Mouse (Mus musculus) gastrocnemius, adult 18-20 months (tissue): ENCODE measurements around the gene Ddx19b. TPM values are rescaled to one million over a fixed set of nuclear protein-coding genes. Genes with fewer than 3 reads are reported as not detected.
"Not testable (repeated sequence)": the region's sequence is repeated elsewhere in the genome, so short reads cannot be mapped to it uniquely, and the experiment has no call there.

Experiments
- DNase-seq: peaks from one replicate; pipeline ENCODE4 v3.0.0; 2021; ENCODE audit warnings: low spot score
- long read RNA-seq, 2 experiments: library from polyadenylated mRNA; stranded (forward); transcript quantifications; one replicate each; pipeline ENCODE4 v2.0.0; 2021
- total RNA-seq, 2 experiments: library from RNA; stranded (reverse); gene quantifications; 2 replicates each; pipeline ENCODE4 v1.2.3; 2021

The Ddx19b gene
- 10 to 100 TPM; 10.8 to 11.7 TPM for total RNA-seq
- long read RNA-seq, experiment 1, full-length matches to known transcripts: 3 of 9 reads
- long read RNA-seq, experiment 1, partial matches to known transcripts: 1 of 9 reads
- long read RNA-seq, experiment 1, other reads (novel, unspliced or antisense): 5 of 9 reads
- long read RNA-seq, experiment 2, full-length matches to known transcripts: 7 of 13 reads
- long read RNA-seq, experiment 2, partial matches to known transcripts: 0 of 13 reads
- long read RNA-seq, experiment 2, other reads (novel, unspliced or antisense): 6 of 13 reads

DNA sequence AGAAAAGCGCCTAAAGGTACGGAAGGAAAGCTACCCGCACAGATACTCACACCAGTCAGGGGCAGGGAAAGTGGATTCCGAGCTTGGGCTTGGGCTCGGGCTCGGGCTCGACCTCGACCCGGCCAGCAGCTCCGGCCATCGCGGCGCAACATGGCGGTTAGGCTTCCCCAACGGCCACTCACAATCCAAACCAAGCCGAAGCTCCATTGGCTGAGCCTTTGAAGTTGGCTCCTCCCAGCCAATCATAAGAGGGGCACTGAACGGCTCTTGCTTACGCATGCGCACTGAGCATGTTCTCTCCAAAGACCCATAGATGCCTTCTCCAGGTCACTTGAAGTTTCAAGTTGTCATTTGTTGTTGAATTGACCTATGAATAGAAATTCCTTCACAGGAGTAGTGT lies at the start of gene Ddx19b:
Gene Ddx19b, minus strand, starts transcription at position 180 of the 400 bp plus-strand sequence.
- no peak for DNase-seq

GRCm38 (mm10) chr8:111079861-111080271 lies 48.3 kb upstream of the Ddx19b start:
- peak; percentile 51 for DNase-seq

DNA sequence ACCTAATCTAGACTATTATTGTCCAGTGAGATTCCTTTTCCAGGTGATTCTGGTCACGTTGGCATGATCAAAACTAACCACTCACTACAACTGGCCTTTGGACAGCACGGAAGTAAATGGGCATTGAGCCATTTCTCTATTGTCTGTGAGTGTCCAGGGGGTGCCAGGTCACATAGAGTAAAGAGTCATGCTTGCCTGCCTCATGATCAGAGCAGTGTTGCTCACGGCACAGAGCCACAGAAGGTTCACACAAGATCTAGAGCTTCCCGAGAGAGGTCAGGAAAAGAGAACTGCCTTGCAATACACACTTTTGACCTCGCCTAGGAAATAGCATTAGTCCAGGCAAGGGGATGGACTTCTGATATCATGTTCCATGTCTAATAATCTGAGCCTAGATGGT lies 47.9 kb upstream of the Ddx19b start:
- no peak for DNase-seq

GRCm38 (mm10) chr8:111075926-111076325 lies 44.4 kb upstream of the Ddx19b start:
- no peak for DNase-seq

DNA sequence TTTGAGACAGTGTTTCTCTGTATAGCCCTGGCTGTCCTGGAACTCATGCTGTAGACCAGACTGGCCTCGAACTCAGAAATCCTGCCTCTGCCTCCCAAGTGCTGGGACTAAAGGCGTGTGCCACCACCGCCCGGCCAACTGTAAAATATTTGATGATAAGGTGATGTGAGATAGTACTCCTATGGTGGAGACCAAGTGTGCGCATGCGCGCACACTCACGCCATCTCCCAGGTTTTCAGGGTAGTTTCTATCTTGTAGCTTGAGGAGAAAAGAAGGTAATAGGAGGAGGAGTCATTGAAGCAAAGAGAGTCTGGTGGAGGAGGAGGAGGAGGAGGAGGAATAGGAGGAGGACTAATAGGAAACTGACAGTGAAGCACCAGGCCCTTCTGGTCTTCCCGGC lies 37.1 kb upstream of the Ddx19b start:
- not testable (repeated sequence) for DNase-seq

GRCm38 (mm10) chr8:111067439-111067838 lies 35.9 kb upstream of the Ddx19b start:
- no peak for DNase-seq

- DNase-seq: no peak
These were observed 34.8 kb upstream of the Ddx19b start for GRCm38 (mm10) chr8:111066308-111066707.

GRCm38 (mm10) chr8:111062893-111063292 lies 31.3 kb upstream of the Ddx19b start:
- DNase-seq: no peak

DNA sequence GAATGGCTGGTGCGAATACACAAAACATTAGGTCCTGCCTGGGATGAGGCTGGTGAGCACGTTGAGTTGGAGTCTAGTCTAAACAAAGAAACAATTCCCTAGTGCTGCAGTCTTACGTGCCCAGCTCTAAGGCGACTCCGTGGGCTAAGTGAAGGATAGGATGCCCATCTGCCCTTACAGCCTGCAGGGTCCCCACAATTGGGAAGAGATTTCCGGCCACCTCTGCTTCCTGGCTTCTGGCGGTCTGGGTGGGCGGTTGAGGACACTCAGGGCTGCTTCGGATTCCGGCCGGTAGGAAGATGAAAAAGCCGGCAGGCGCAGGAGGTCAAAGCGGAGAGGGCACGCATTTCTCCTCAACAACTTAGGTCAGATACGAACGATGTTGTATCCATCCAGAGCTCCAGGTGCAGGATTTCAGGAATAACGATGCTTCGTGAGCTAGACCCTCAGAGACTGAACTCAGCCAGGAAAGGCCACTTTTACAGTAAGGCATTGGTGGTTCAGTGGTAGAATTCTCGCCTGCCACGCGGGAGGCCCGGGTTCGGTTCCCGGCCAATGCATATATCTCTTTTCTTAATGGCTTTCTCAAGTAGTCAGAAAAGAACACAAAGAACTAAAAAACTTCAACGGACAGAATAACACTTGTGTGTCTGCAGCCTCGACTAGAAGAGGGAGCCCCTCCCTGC lies 30.7 kb upstream of the Ddx19b start:
- DNase-seq: peak; percentile 86

GRCm38 (mm10) chr8:111061688-111062071 lies 30.1 kb upstream of the Ddx19b start:
- no peak for DNase-seq

DNA sequence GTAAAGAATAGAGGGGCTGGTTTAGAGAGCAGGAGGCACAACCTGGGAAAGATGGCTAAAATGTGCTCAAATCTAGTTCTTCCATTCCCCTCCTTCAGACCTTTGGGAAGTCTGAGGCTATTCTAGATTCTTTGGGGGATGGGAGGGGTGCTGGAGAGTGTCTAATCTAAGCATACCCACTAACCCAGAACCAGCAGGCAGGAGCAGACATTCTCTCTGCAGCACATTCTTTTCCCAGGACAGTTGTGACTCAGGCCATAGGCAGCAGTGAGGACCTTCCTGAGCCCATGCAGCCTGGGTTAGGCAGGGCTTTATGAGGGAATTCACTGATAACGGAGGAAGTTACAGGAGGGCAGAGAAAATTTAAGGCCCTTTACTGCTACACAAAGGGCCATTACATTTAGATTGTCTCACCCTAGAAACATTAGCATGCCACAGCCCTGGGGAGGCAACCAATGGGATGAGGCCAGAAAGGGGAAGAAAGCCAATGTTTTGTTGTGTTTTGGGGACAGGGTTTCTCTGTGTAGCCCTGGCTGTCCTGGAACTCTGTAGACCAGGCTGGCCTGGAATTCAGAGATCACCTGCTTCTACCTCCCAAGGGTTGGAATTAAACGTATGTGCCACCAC lies 27.5 kb upstream of the Ddx19b start:
- no peak for DNase-seq

- DNase-seq: no peak
These were observed 25.2 kb upstream of the Ddx19b start for GRCm38 (mm10) chr8:111056691-111057293.

GRCm38 (mm10) chr8:111056158-111056663 lies 24.7 kb upstream of the Ddx19b start, which contains the start of gene Exosc6:
Exosc6 (plus strand) TSS chr8:111056339.
- peak; percentile 91 for DNase-seq

GRCm38 (mm10) chr8:111055661-111056060 lies 24.1 kb upstream of the Ddx19b start:
- no peak for DNase-seq

DNA sequence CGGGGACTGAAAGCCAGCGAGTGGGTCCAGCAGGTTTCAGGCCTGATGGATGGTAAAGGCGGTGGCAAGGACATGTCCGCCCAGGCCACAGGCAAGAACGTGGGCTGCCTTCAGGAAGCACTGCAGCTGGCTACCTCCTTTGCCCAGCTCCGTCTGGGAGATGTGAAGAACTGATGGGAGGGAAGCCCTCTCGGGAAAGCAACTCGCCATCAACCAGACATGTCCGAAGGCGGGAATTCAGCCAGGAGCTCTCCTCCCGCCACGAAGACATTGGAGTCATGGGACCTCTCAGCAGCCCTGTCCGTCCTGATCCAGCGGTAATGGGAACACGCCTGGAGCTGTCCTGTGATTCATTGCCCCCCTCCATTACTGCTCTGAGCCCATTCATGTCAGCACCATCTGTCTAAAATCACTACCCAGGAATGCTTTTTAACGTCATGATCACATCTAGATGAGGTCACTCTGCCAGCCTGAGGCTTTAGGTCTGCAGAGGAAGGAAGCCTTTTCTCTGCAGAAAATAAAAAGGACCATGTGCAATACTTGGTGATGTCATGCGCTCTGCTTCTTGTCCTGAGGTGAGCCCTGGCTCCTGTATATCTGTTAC lies 23.6 kb upstream of the Ddx19b start:
- DNase-seq: no peak

- DNase-seq: peak; percentile 37
These were observed 22.4 kb upstream of the Ddx19b start for GRCm38 (mm10) chr8:111053827-111054518.

DNA sequence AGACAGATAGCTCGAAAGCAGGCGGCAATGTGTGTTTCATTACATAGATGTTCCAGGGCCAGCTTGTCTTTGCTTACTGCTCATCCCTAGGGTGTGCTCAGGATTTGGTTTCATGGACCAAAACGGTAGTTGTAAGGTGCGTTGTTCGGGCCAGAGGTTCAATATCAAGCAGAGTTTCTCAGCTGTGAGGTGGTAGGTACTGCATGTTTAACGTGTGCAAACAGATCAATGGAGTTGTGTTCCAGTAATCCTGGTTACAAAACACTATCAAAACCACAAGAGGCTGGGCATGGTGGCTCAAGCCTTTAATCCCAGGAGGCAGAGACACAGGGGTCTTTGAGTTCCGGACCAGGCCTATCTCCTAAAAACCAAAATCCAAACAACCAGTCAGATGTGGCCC lies 17.6 kb upstream of the Ddx19b start:
- no peak for DNase-seq

- no peak for DNase-seq
These were observed 17.1 kb upstream of the Ddx19b start for GRCm38 (mm10) chr8:111048694-111049093.

GRCm38 (mm10) chr8:111044003-111044734 lies 12.6 kb upstream of the Ddx19b start:
- DNase-seq: no peak

- no peak for DNase-seq
These were observed 11.0 kb upstream of the Ddx19b start for GRCm38 (mm10) chr8:111042546-111042945.
